In the genomic region with DNA sequence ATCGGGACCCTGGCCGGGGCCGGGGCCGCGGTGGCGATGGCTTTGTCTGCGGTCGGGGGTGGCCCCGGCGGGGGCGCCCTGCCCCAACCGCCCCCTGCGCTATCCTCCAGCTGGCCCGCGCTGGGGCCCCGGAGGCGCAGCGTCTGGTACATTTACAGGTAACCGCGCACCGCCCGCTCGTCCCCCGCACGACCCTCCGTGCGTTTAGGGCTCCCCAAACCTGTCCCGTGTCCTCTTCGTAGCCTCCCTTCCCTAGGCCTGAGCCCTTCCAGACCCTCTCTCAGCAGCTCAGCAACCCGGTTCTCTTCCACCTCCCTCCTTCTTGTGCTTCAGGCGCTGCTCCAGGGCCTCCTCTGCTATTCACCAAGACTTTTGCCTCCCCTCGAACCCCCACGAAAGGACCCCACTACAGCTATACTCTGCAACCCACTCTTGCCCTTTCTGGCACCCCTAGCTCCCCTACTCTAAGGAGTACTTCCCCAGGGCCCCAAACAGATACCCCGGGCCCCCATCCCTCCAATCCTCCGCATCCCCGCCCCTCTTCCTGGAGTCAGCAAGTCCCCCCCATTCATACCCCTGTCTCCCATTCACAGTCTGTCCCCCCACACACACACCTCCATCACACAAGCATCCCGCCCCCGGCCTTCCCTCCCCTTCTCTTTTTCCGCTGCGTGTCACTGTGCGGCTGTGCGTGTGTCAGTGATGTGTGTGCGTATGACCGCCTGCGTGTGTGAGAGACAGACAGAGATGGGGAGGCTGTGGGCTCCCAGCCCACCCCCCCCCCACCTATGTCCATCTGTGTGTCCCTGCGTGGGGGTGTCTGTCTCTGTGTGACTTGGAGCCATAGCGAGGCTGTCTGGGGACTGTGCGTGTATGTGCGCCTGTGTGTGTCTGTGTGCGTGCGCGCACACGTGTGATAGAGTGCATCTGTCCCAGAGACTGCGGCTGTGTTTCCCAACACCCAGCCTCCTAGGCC, we compare ENCODE assay signal across 9 mouse cellular contexts. TPM values are rescaled to one million over a fixed set of nuclear protein-coding genes. Genes with fewer than 3 reads are reported as not detected.
DNase-seq lines count a peak whose midpoint lies in the region; ATAC-seq and TF ChIP-seq lines count a peak whose summit lies in the region.
"Had no signal": no experiment of that assay in that cellular context is flagged by ENCODE, and none has a peak within 500 bp of the region (broad histone marks: within the 10 kb centered on the region; RNA-seq: fewer than 3 reads in every experiment).

No protein-coding gene starts in this region.

- TF ChIP-seq CTCF in layer of hippocampus, adult 2 months (conservative IDR thresholded peaks at IDR 0.05) = no peak

- no peak for ATAC-seq in intestine, embryonic 16.5 days
- ATAC-seq: Patski had no signal

- H3K4me2 ChIP-seq in intestine, embryonic 16.5 days (ENCODE audit: low read depth, low read length) = peak overlapping the region; percentile 70

- H3K27me3 ChIP-seq in intestine, embryonic 16.5 days (replicated peaks; ENCODE audit: control insufficient read depth, insufficient read depth, low read length) = peaks cover 45% of the 10 kb centered on the region

- no peak for DNase-seq in layer of hippocampus, adult 2 months (ENCODE audit: low spot score in 2 of 2)
- DNase-seq in layer of hippocampus, adult 8-10 months (ENCODE audit: low spot score in 2 of 2) = no peak
- DNase-seq in cerebellum, postnatal 25 days = peak; percentile 75 to 79
- DNase-seq in retina, embryonic 14.5 days (ENCODE audit: low spot score) = peak; percentile 17
- DNase-seq in spleen, adult 18-20 months = no peak
- DNase-seq in thymus, postnatal 0 days (ENCODE audit: low spot score) = no peak
- no peak for DNase-seq in urinary bladder, postnatal 4 days (ENCODE audit: low spot score in 2 of 2)

- no peaks in the 10 kb centered on the region for H3K9me3 ChIP-seq in intestine, embryonic 16.5 days (ENCODE audit: control insufficient read depth, low read length)

- H3K4me1 ChIP-seq in intestine, embryonic 16.5 days (ENCODE audit: control insufficient read depth, insufficient read depth, low read length) = 0 out of 2 replicates have a peak, but pooled peaks cover 3% of the 10 kb centered on the region

- H3K36me3 ChIP-seq in intestine, embryonic 16.5 days (ENCODE audit: control insufficient read depth, insufficient read depth, low read length) = no peaks in the 10 kb centered on the region

- H3K4me3 ChIP-seq in layer of hippocampus, adult 2 months = peak overlapping the region; percentile 54
- peak overlapping the region; percentile 49 for H3K4me3 ChIP-seq in intestine, embryonic 16.5 days (ENCODE audit: low read length)

- WGBS in intestine, embryonic 16.5 days = 3% methylated on average over 51 of the region's 54 CpGs

- H3K27ac ChIP-seq in layer of hippocampus, adult 2 months = peak overlapping the region; percentile 89
- H3K27ac ChIP-seq in intestine, embryonic 16.5 days (ENCODE audit: low read length) = no peak overlapping the region

- H3K9ac ChIP-seq in intestine, embryonic 16.5 days (ENCODE audit: low read depth, low read length) = no peak overlapping the region

RNA-seq across cellular contexts. Expression of a gene that starts 26.3 kb away (rescaled TPM):
- total RNA-seq in layer of hippocampus, adult 2 months (2021) = 100 to 1,000 TPM; 647 to 698 TPM
- 100 to 1,000 TPM; 568 to 623 (median 583) TPM for total RNA-seq in layer of hippocampus, adult 8-10 months (2022)
- 1.2 and 1.5 TPM in 2 replicates for polyA plus RNA-seq in intestine, embryonic 16.5 days (2015; fragmentation: Nextera tagmentation; extraction: Ambion mirVana)
- 0.14 and 0.29 TPM in 2 replicates for polyA plus RNA-seq in thymus, postnatal 0 days (2015; fragmentation: Nextera tagmentation; extraction: Ambion mirVana)

RNA-seq across cellular contexts. Expression of a gene that starts 29.6 kb away (rescaled TPM):
- total RNA-seq in layer of hippocampus, adult 2 months (2021) = 1 to 10 TPM; 3.0 to 3.5 TPM
- 1 to 10 TPM; 3.6 to 4.2 (median 3.6) TPM for total RNA-seq in layer of hippocampus, adult 8-10 months (2022)
- polyA plus RNA-seq in intestine, embryonic 16.5 days (2015; fragmentation: Nextera tagmentation; extraction: Ambion mirVana) = 6.7 and 7.1 TPM in 2 replicates
- 3.7 and 4.0 TPM in 2 replicates for polyA plus RNA-seq in thymus, postnatal 0 days (2015; fragmentation: Nextera tagmentation; extraction: Ambion mirVana)

RNA-seq across cellular contexts. Expression of a gene that starts 47.6 kb away (rescaled TPM):
- 10 to 100 TPM; 89.4 to 95.9 TPM for total RNA-seq in layer of hippocampus, adult 2 months (2021)
- total RNA-seq in layer of hippocampus, adult 8-10 months (2022) = 10 to 100 TPM; 82.9 to 94.7 (median 87.0) TPM
- polyA plus RNA-seq in intestine, embryonic 16.5 days (2015; fragmentation: Nextera tagmentation; extraction: Ambion mirVana) = 0.82 and 1.2 TPM in 2 replicates
- 0.26 and 0.38 TPM in 2 replicates for polyA plus RNA-seq in thymus, postnatal 0 days (2015; fragmentation: Nextera tagmentation; extraction: Ambion mirVana)

RNA-seq across cellular contexts. Expression of a gene that starts 49.3 kb away (rescaled TPM):
- total RNA-seq in layer of hippocampus, adult 2 months (2021) = 1 to 10 TPM; 3.0 to 3.3 TPM
- total RNA-seq in layer of hippocampus, adult 8-10 months (2022) = 1 to 10 TPM; 2.2 to 4.3 (median 2.8) TPM
- 0.66 and 0.88 TPM in 2 replicates for polyA plus RNA-seq in intestine, embryonic 16.5 days (2015; fragmentation: Nextera tagmentation; extraction: Ambion mirVana)
- 0.59 and 0.90 TPM in 2 replicates for polyA plus RNA-seq in thymus, postnatal 0 days (2015; fragmentation: Nextera tagmentation; extraction: Ambion mirVana)

Comparison
In these comparisons a context has a peak if more than half of its experiments do, and no peak if none do; other contexts are left out.
1. DNase-seq: peak in cerebellum, postnatal 25 days (2 of 2) and retina, embryonic 14.5 days (single experiment); none in layer of hippocampus, adult 2 months (0 of 2), layer of hippocampus, adult 8-10 months (0 of 2), spleen, adult 18-20 months (0 of 2), thymus, postnatal 0 days (single experiment) and urinary bladder, postnatal 4 days (0 of 2).